Mouse (Mus musculus): ENCODE results near the gene Lin52. TPM values are rescaled to one million over a fixed set of nuclear protein-coding genes. Genes with fewer than 3 reads are reported as not detected.

The Lin52 gene
- polyA plus RNA-seq, 1 experiment from 2014 or later: 36.1 TPM

- Histone ChIP-seq H3K27me3 (ENCODE audit: control insufficient read depth, insufficient read depth, low read length) (no peaks in the 10 kb centered on the region), H3K36me3 (replicated peaks; ENCODE audit: control insufficient read depth, insufficient read depth, low read depth, low read length) (no peaks in the 10 kb centered on the region), H3K9me3 (replicated peaks; ENCODE audit: control insufficient read depth, low read length) (no peaks in the 10 kb centered on the region), H3K27ac (replicated peaks; ENCODE audit: low read depth, low read length) (no peak overlapping the region), H3K4me2 (ENCODE audit: low read depth, low read length) (peak overlapping the region; percentile 53), H3K4me3 (ENCODE audit: low read depth, low read length) (peak overlapping the region; percentile 44), H3K9ac (replicated peaks; ENCODE audit: low read length) (peak overlapping the region; percentile 60), H3K4me1 (ENCODE audit: control insufficient read depth, insufficient read depth, low read length) (no peaks in the 10 kb centered on the region)
- DNase-seq (ENCODE audit: low spot score): no peak
- ATAC-seq (replicated peaks; ENCODE audit: insufficient number of reproducible peaks, low FRiP score, low TSS enrichment, low read depth): no peak; the same call in 1 of the 2 replicates
- WGBS: 37% methylated on average over 18 of the region's 18 CpGs
These were observed 33.7 kb upstream of the Lin52 start for GRCm38 (mm10) chr12:84417605-84417922.

GRCm38 (mm10) chr12:84423990-84424389 is 27.2 kb upstream of the Lin52 start:
- ATAC-seq (replicated peaks; ENCODE audit: insufficient number of reproducible peaks, low FRiP score, low TSS enrichment, low read depth) (no peak), DNase-seq (ENCODE audit: low spot score) (no peak)
- no peak overlapping the region for H3K4me3 ChIP-seq (ENCODE audit: low read depth, low read length)
- H3K27me3 ChIP-seq (ENCODE audit: control insufficient read depth, insufficient read depth, low read length): no peaks in the 10 kb centered on the region
- H3K9ac ChIP-seq (replicated peaks; ENCODE audit: low read length): no peak overlapping the region
- WGBS: 75% methylated on average over 3 of the region's 3 CpGs
- H3K4me1 ChIP-seq (ENCODE audit: control insufficient read depth, insufficient read depth, low read length): no peaks in the 10 kb centered on the region
- H3K36me3 ChIP-seq (replicated peaks; ENCODE audit: control insufficient read depth, insufficient read depth, low read depth, low read length): no peaks in the 10 kb centered on the region
- no peaks in the 10 kb centered on the region for H3K9me3 ChIP-seq (replicated peaks; ENCODE audit: control insufficient read depth, low read length)
- H3K27ac ChIP-seq (replicated peaks; ENCODE audit: low read depth, low read length): no peak overlapping the region
- no peak overlapping the region for H3K4me2 ChIP-seq (ENCODE audit: low read depth, low read length)

GRCm38 (mm10) chr12:84429825-84430224 is 21.4 kb upstream of the Lin52 start:
- Histone ChIP-seq H3K27me3 (ENCODE audit: control insufficient read depth, insufficient read depth, low read length) (no peaks in the 10 kb centered on the region), H3K9ac (replicated peaks; ENCODE audit: low read length) (no peak overlapping the region), H3K4me1 (ENCODE audit: control insufficient read depth, insufficient read depth, low read length) (no peaks in the 10 kb centered on the region), H3K9me3 (replicated peaks; ENCODE audit: control insufficient read depth, low read length) (no peaks in the 10 kb centered on the region), H3K36me3 (replicated peaks; ENCODE audit: control insufficient read depth, insufficient read depth, low read depth, low read length) (no peaks in the 10 kb centered on the region), H3K4me2 (ENCODE audit: low read depth, low read length) (no peak overlapping the region), H3K4me3 (ENCODE audit: low read depth, low read length) (no peak overlapping the region), H3K27ac (replicated peaks; ENCODE audit: low read depth, low read length) (no peak overlapping the region)
- DNase-seq (ENCODE audit: low spot score): no peak
- 92% methylated on average over 2 of the region's 2 CpGs for WGBS
- no peak for ATAC-seq (replicated peaks; ENCODE audit: insufficient number of reproducible peaks, low FRiP score, low TSS enrichment, low read depth)

DNA sequence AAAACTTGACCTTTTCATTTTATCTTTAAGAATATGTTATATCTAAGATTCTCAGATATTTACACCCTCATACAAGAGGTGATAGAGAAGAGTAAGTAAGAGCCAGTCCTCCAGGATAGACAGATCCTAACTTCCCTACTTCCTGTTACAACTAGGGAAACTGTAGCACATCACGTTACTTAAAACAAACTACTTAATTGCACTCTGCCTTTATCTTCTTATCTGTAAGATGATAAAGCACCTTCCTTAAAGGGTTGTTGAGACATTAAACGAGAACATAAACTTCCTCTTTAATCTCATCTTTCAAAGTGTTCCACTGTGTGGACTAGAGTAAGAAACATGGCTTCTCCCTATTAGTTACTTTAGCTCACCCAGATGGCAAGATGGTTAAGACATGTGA is 12.5 kb upstream of the Lin52 start:
- Histone ChIP-seq H3K9me3 (replicated peaks; ENCODE audit: control insufficient read depth, low read length) (no peaks in the 10 kb centered on the region), H3K27me3 (ENCODE audit: control insufficient read depth, insufficient read depth, low read length) (no peaks in the 10 kb centered on the region), H3K27ac (replicated peaks; ENCODE audit: low read depth, low read length) (no peak overlapping the region), H3K36me3 (replicated peaks; ENCODE audit: control insufficient read depth, insufficient read depth, low read depth, low read length) (no peaks in the 10 kb centered on the region), H3K4me1 (ENCODE audit: control insufficient read depth, insufficient read depth, low read length) (no peaks in the 10 kb centered on the region), H3K4me2 (ENCODE audit: low read depth, low read length) (no peak overlapping the region), H3K9ac (replicated peaks; ENCODE audit: low read length) (no peak overlapping the region), H3K4me3 (ENCODE audit: low read depth, low read length) (no peak overlapping the region)
- 67% methylated on average over 2 of the region's 2 CpGs for WGBS
- ATAC-seq (replicated peaks; ENCODE audit: insufficient number of reproducible peaks, low FRiP score, low TSS enrichment, low read depth) (no peak), DNase-seq (ENCODE audit: low spot score) (no peak)

- Histone ChIP-seq H3K4me2 (ENCODE audit: low read depth, low read length) (no peak overlapping the region), H3K4me3 (ENCODE audit: low read depth, low read length) (no peak overlapping the region), H3K27ac (replicated peaks; ENCODE audit: low read depth, low read length) (no peak overlapping the region), H3K36me3 (replicated peaks; ENCODE audit: control insufficient read depth, insufficient read depth, low read depth, low read length) (no peaks in the 10 kb centered on the region), H3K27me3 (ENCODE audit: control insufficient read depth, insufficient read depth, low read length) (no peaks in the 10 kb centered on the region), H3K9me3 (replicated peaks; ENCODE audit: control insufficient read depth, low read length) (no peaks in the 10 kb centered on the region), H3K4me1 (ENCODE audit: control insufficient read depth, insufficient read depth, low read length) (no peaks in the 10 kb centered on the region), H3K9ac (replicated peaks; ENCODE audit: low read length) (no peak overlapping the region)
- WGBS: 69% methylated on average over 4 of the region's 4 CpGs
- DNase-seq (ENCODE audit: low spot score) (no peak), ATAC-seq (replicated peaks; ENCODE audit: insufficient number of reproducible peaks, low FRiP score, low TSS enrichment, low read depth) (no peak)
These were observed 8.7 kb upstream of the Lin52 start for GRCm38 (mm10) chr12:84442526-84442925.

DNA sequence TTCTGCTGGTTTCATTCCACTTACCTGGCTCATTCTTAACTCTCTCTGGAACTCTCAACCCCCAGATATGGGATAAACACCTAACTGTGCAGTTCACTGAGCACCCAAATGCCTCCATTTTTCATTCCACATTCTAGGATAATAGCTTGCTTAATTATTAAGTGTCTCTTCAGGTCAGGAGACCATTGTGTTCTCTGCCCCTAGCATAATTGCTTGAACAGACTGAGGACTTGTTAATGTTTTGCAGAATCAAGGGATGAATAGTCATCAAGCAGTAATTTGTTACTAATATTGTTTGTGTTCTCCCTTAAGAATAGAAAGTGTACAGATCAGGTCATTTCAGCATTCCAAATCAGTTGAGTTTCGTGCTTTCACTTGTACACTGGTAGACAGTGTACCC is 3.8 kb upstream of the Lin52 start:
- ATAC-seq (replicated peaks; ENCODE audit: insufficient number of reproducible peaks, low FRiP score, low TSS enrichment, low read depth) (no peak), DNase-seq (ENCODE audit: low spot score) (no peak)
- no peak overlapping the region for H3K4me3 ChIP-seq (ENCODE audit: low read depth, low read length)
- H3K4me1 ChIP-seq (ENCODE audit: control insufficient read depth, insufficient read depth, low read length): no peaks in the 10 kb centered on the region
- no peak overlapping the region for H3K9ac ChIP-seq (replicated peaks; ENCODE audit: low read length)
- no peak overlapping the region for H3K4me2 ChIP-seq (ENCODE audit: low read depth, low read length)
- H3K27me3 ChIP-seq (ENCODE audit: control insufficient read depth, insufficient read depth, low read length): no peaks in the 10 kb centered on the region
- no peaks in the 10 kb centered on the region for H3K36me3 ChIP-seq (replicated peaks; ENCODE audit: control insufficient read depth, insufficient read depth, low read depth, low read length)
- H3K27ac ChIP-seq (replicated peaks; ENCODE audit: low read depth, low read length): no peak overlapping the region
- H3K9me3 ChIP-seq (replicated peaks; ENCODE audit: control insufficient read depth, low read length): no peaks in the 10 kb centered on the region
- 82% methylated on average over 1 of the region's 1 CpGs for WGBS

- 87% methylated on average over 6 of the region's 6 CpGs for WGBS
- DNase-seq (ENCODE audit: low spot score) (no peak), ATAC-seq (replicated peaks; ENCODE audit: insufficient number of reproducible peaks, low FRiP score, low TSS enrichment, low read depth) (no peak)
- H3K27me3 ChIP-seq (ENCODE audit: control insufficient read depth, insufficient read depth, low read length): no peaks in the 10 kb centered on the region
- H3K9me3 ChIP-seq (replicated peaks; ENCODE audit: control insufficient read depth, low read length): no peaks in the 10 kb centered on the region
- no peak overlapping the region for H3K4me2 ChIP-seq (ENCODE audit: low read depth, low read length)
- no peak overlapping the region for H3K4me3 ChIP-seq (ENCODE audit: low read depth, low read length)
- H3K27ac ChIP-seq (replicated peaks; ENCODE audit: low read depth, low read length): no peak overlapping the region
- no peaks in the 10 kb centered on the region for H3K36me3 ChIP-seq (replicated peaks; ENCODE audit: control insufficient read depth, insufficient read depth, low read depth, low read length)
- no peak overlapping the region for H3K9ac ChIP-seq (replicated peaks; ENCODE audit: low read length)
- H3K4me1 ChIP-seq (ENCODE audit: control insufficient read depth, insufficient read depth, low read length): no peaks in the 10 kb centered on the region
These were observed 3.0 kb upstream of the Lin52 start for GRCm38 (mm10) chr12:84448181-84448580.

GRCm38 (mm10) chr12:84449887-84450286 is 1.3 kb upstream of the Lin52 start:
- Histone ChIP-seq H3K4me3 (ENCODE audit: low read depth, low read length) (no peak overlapping the region; the same call in 1 of the 2 replicates), H3K9ac (replicated peaks; ENCODE audit: low read length) (peak overlapping the region; percentile 37; the same call in 1 of the 2 replicates), H3K4me2 (ENCODE audit: low read depth, low read length) (peak overlapping the region; percentile 91), H3K27ac (replicated peaks; ENCODE audit: low read depth, low read length) (no peak overlapping the region), H3K4me1 (ENCODE audit: control insufficient read depth, insufficient read depth, low read length) (no peaks in the 10 kb centered on the region), H3K36me3 (replicated peaks; ENCODE audit: control insufficient read depth, insufficient read depth, low read depth, low read length) (no peaks in the 10 kb centered on the region), H3K27me3 (ENCODE audit: control insufficient read depth, insufficient read depth, low read length) (no peaks in the 10 kb centered on the region), H3K9me3 (replicated peaks; ENCODE audit: control insufficient read depth, low read length) (no peaks in the 10 kb centered on the region)
- WGBS: 45% methylated on average over 10 of the region's 10 CpGs
- DNase-seq (ENCODE audit: low spot score) (no peak), ATAC-seq (replicated peaks; ENCODE audit: insufficient number of reproducible peaks, low FRiP score, low TSS enrichment, low read depth) (no peak)

Measured in embryonic facial prominence, embryonic 11.5 days (tissue).